Mouse (Mus musculus) activated CD4-positive, CD25-positive, alpha-beta regulatory T cell, adult 4 months (primary cell): Measurements from ENCODE around the gene Grap2. TPM values are rescaled to one million over a fixed set of nuclear protein-coding genes. Genes with fewer than 3 reads are reported as not detected.
A peak's percentile ranks its signal among the peaks of the same experiment; 100 is the strongest.

Source experiments
- ATAC-seq: one replicate; pipeline ENCODE4 v1.8.0; 2017
- polyA plus RNA-seq, 2 experiments: library from polyadenylated mRNA; unstranded; fragments of 100-300 nt; shearing (Covaris generic); gene quantifications; one replicate each; pipeline ENCODE4 v1.2.1; 2017

Gene Grap2
- polyA plus RNA-seq, 2 experiments from 2014 or later = 43.4 to 46.5 TPM

GRCm38 (mm10) chr15:80639071-80639702 is 66.8 kb downstream of the Grap2 start:
- peak; percentile 74 for ATAC-seq

- ATAC-seq = peak; percentile 58
Observed at GRCm38 (mm10) chr15:80639874-80640273, 67.5 kb downstream of the Grap2 start.

- ATAC-seq = no peak
Observed at GRCm38 (mm10) chr15:80641702-80642435, 69.5 kb downstream of the Grap2 start.

- no peak for ATAC-seq
Observed at GRCm38 (mm10) chr15:80645006-80645797, 72.8 kb downstream of the Grap2 start.

- ATAC-seq = no peak
Observed at GRCm38 (mm10) chr15:80648977-80649606, 76.7 kb downstream of the Grap2 start.

- ATAC-seq = no peak
Observed at GRCm38 (mm10) chr15:80650412-80650811, 78.0 kb downstream of the Grap2 start.

- ATAC-seq = no peak
Observed at GRCm38 (mm10) chr15:80653865-80654264, 81.5 kb downstream of the Grap2 start.

- ATAC-seq = no peak
Observed at GRCm38 (mm10) chr15:80658815-80659471, 86.5 kb downstream of the Grap2 start.

- no peak for ATAC-seq
Observed at GRCm38 (mm10) chr15:80660963-80661362, 88.6 kb downstream of the Grap2 start.

- ATAC-seq = no peak
Observed at GRCm38 (mm10) chr15:80664444-80664843, 92.0 kb downstream of the Grap2 start.

GRCm38 (mm10) chr15:80671295-80672252 is 99.2 kb downstream of the Grap2 start, which contains the start of gene Fam83f:
Fam83f (plus strand) TSS chr15:80671847.
- ATAC-seq = no peak

- ATAC-seq = no peak
Observed at GRCm38 (mm10) chr15:80672810-80673209, 100.4 kb downstream of the Grap2 start.

- ATAC-seq = no peak
Observed at GRCm38 (mm10) chr15:80673337-80674095, 101.1 kb downstream of the Grap2 start.

GRCm38 (mm10) chr15:80674700-80675099 is 102.3 kb downstream of the Grap2 start:
- no peak for ATAC-seq

- ATAC-seq = no peak
Observed at GRCm38 (mm10) chr15:80679515-80680215, 107.3 kb downstream of the Grap2 start.

- no peak for ATAC-seq
Observed at GRCm38 (mm10) chr15:80680347-80681030, 108.1 kb downstream of the Grap2 start.

- ATAC-seq = peak; percentile 88
Observed at GRCm38 (mm10) chr15:80681466-80681881, 109.1 kb downstream of the Grap2 start.

- ATAC-seq = no peak
Observed at GRCm38 (mm10) chr15:80682343-80682742, 109.9 kb downstream of the Grap2 start.

- no peak for ATAC-seq
Observed at GRCm38 (mm10) chr15:80683151-80683550, 110.8 kb downstream of the Grap2 start.
